Mouse (Mus musculus) gastrocnemius, postnatal 10 days (tissue): ENCODE data around the gene Actr3b. TPM values are rescaled to one million over a fixed set of nuclear protein-coding genes. Genes with fewer than 3 reads are reported as not detected.
A peak's percentile ranks its signal among the peaks of the same experiment; 100 is the strongest.
"Not testable (repeated sequence)": the region's sequence is repeated elsewhere in the genome, so short reads cannot be mapped to it uniquely, and the experiment has no call there.

Experiments used
- DNase-seq: peaks from one replicate; pipeline ENCODE4 v3.0.0; 2021; ENCODE audit warnings: mixed read lengths
- total RNA-seq, 2 experiments: library from RNA; stranded (reverse); gene quantifications; 2 replicates each; pipeline ENCODE4 v1.2.3; 2021

Gene Actr3b
- total RNA-seq, 2 experiments from 2014 or later = 0.93 to 1.5 TPM

GRCm38 (mm10) chr5:25773921-25774790 lies 14.4 kb downstream of the Actr3b start:
- DNase-seq = no peak

- no peak for DNase-seq
Measured at GRCm38 (mm10) chr5:25791570-25791969, 31.8 kb downstream of the Actr3b start.

- no peak for DNase-seq
Measured at GRCm38 (mm10) chr5:25797776-25798175, 38.0 kb downstream of the Actr3b start.

- no peak for DNase-seq
Measured at GRCm38 (mm10) chr5:25800929-25801328, 41.1 kb downstream of the Actr3b start.

GRCm38 (mm10) chr5:25801744-25802143 lies 41.9 kb downstream of the Actr3b start:
- no peak for DNase-seq

DNA sequence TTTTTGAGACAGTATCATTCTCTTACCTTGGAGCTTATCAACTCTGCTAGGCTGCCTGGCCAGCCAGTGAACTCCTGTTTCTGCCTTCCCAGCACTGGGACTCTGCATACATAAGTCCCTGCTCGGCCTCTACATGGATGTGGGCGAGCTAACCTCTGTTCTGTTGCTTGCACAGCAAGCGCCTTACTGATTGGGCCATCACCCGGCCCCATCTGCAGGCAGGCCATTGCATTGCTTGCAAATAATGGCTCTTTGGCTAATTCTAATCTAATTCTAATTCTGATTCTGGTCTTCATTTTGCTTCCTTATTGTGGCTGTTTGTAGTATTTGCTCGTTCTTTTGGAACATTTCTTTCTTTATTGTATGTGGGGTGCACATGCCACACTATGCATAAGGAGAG lies 44.8 kb downstream of the Actr3b start:
- no peak for DNase-seq

DNA sequence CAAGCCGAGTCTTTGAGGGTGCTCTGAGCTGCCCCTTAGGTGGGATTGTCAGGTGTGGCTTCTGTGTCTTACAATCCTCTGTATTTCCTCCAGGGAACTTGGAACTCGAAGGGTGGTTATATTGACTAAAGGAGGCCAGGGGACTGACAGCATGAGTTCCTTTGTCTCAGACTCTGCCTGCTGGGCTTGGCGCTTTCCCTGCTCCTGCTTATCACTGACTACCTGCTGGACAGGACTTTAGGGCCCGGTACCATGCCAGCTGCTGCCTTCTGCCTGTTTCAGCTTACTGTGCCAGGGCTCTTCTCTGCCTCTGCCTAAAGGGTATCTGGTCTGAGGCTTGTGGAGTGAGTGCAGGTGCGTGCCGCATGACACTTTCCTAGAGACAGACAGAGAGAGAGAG lies 53.1 kb downstream of the Actr3b start:
- no peak for DNase-seq

DNA sequence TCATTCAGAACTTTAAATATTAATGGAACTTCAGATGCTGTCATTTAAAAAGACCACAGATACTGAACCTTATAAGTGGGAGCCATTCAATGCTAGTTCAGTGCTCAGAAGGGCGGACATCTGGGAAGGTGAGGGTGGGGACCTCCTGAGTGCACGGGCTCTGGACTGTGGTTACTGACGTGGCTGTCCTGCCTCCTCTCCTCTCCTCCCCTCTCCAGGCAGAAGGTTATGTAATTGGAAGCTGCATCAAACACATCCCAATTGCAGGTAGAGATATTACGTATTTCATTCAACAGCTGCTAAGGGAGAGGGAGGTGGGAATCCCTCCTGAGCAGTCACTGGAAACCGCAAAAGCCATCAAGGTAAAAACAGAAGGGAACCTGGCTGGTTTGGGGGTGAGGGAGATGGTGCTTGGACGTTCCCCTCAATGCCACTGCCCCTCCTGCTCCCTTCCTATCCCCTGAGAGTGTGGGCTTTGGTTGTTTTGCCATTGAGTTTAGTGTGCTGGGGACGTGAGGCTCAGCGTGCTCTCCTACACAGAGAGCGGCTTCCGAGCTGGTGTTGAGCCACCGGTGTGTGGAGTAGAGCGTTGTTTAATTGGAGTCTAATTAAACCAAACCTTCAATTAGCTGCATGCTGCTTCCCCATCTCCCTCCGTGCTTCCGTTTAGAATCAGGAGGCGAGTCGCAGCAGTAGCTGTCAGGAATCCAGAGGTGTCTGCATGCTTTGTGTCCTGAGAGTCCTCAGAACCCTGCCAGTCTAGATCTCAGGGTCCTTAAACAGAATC lies 69.7 kb downstream of the Actr3b start:
- DNase-seq = no peak

GRCm38 (mm10) chr5:25830802-25831201 lies 71.0 kb downstream of the Actr3b start:
- DNase-seq = no peak

DNA sequence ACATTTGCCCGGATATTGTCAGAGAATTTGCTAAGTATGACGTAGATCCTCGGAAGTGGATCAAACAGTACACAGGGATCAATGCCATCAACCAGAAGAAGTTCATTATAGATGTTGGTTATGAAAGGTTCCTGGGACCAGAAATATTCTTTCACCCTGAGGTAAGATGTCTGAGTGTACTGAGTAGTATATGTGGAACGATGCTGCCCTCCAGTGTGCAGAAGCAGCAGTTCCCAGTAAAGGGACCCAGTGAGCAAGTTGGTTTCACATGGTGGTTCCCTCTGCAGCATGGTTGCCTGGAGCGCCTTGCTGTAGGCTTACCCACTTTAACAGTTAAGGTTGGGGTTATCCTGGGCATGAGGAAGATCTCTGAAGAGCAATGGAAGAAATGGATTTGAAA lies 71.8 kb downstream of the Actr3b start:
- DNase-seq = peak; percentile 36

DNA sequence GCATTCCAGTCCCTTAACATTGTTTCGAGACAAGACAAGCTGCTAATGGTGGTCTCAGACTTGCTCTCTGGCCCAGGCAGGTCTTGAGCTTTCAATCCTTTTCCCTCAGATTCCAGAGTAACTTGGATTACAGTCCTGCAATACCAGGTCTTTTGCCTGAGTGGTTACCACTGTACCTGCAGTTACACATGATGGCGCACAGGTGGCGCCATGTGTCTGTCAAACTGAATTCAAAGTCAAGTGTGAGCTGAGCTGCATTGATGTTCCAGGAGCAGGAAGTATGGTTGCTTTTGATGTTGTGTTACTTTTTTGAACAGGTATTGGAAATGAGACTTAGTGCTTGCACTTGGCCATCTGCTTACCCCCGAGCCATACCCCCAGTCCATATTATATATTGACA lies 79.6 kb downstream of the Actr3b start:
- peak; percentile 11 for DNase-seq

DNA sequence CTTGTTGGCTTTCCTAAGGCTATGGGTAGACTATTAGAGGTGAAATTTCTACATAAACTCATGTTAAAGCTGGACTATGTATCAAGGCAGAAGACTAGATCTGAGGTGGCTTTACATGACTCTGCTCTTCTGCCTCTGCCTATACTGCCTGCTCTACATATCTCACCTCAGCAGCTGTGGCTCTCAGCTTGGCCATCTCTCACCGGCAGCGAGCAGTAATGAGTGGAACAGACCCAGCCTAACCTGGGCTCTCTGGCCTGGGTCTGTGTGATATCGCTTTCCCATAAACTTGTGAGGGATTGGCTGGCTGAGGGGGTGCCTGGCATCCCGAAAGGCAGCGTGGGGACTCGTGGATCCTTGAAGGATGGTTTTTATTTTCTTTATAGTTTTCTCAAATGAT lies 86.8 kb downstream of the Actr3b start:
- DNase-seq = no peak

GRCm38 (mm10) chr5:25847154-25847553 lies 87.4 kb downstream of the Actr3b start:
- DNase-seq = no peak

GRCm38 (mm10) chr5:25848058-25848457 lies 88.3 kb downstream of the Actr3b start:
- DNase-seq = peak; percentile 30

DNA sequence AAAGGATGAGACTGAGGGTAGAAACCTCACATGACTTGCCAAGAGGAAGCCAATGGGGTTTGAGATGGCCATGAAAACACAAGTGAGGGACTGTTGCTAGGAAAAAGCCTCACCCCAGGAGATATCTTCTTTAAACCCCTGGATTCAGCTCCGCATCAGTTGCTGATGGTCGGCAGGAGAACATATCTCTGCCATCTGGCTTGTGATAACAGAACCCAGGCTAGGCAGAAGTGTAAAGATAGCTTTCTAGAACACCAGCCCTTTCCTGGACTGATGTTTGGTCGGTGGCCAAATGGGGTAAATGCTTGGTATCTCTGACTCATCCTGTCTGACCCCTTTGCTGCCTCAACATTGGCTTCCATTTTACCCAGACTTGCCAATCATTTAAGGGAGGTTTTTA lies 106.4 kb downstream of the Actr3b start:
- DNase-seq = no peak

GRCm38 (mm10) chr5:25869880-25870279 lies 110.1 kb downstream of the Actr3b start:
- no peak for DNase-seq

DNA sequence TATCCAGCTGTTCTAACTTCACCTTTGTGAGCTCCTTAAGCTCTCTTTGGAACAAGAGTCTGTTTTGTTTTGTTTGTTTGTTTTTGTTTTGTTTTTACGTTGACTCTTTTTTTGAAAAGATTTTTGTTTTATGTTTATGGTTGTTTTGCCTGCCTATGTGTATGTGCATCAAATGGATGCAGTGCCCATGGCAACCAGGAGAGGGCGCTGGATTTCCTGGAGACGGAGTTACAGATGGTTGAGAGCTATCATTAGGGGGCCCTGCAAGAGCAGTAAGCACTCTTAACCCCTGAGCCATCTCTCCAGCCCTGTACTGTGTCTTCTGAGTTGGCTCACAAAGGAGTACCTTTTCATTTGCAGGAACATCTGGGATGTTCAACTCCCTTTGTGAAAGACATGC lies 110.8 kb downstream of the Actr3b start:
- DNase-seq = no peak

DNA sequence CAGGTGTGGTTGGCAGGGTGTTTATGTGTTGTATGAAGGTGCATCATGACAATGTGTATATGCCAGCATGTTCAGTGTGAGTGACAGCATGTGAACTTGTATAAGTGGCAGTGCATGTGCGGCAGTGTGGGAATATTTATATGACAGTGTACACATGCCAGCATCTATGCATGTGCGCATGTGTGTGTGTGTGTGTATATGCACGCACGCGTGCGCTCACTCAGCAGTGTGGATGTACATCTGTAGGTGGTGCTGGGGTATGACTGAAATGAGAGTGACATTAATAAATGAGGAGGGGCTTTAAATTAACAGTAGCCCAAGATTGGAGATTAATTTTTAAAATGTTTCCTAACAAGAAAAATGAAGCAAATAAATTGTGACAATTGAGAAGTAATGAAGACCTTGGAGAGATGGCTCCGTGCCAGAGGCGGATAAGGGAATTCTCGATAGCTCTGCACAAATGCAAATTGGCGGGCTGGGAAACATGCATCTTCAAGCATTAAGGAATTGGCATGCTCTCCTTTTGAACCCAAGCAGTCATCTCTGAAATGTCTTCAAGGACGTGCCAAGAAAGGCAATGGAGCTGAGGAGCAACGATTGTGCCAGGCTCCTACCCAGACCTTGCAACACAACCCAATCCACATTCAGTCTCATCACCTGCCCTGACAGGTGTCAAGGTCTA lies 111.7 kb downstream of the Actr3b start:
- no peak for DNase-seq

GRCm38 (mm10) chr5:25873046-25873445 lies 113.2 kb downstream of the Actr3b start:
- no peak for DNase-seq

DNA sequence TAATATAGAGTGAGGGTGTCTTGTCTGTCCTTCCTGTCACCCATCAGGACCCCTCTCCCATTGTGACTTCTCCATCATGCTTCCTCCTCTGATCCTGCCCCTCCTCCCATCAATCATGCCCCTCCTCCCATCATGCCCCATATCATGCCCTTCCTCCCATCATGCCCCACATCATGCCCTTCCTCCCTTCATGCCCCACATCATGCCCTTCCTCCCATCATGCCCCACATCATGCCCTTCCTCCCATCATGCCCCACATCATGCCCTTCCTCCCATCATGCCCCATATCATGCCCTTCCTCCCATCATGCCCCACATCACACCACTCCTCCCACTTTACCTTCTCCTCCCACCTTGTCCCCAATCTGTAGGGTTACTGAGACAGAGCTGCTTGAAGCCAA lies 116.1 kb downstream of the Actr3b start:
- not testable (repeated sequence) for DNase-seq

DNA sequence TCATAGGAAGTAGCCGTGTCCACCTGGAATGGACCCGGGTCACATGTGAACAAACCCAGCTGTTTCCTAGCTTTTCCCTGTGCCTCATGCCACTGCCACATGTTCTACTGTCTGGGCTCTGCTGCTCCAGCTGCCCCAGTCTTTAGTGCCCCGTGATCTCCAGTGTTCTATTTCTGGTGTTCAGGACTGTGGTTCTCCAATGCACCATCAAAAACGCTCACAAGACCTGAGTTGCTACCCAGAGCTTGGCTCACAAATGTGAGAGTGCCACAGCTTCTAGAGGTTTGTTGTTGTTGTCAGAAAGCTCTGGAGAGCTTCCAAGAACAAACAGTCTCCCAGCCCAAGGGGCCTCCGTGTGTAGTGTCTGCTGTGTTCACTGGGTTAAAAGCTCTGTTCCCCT lies 117.5 kb downstream of the Actr3b start:
- DNase-seq = no peak

- no peak for DNase-seq
Measured at GRCm38 (mm10) chr5:25877996-25878395, 118.2 kb downstream of the Actr3b start.

GRCm38 (mm10) chr5:25886708-25887107 lies 126.9 kb downstream of the Actr3b start:
- no peak for DNase-seq
